Mouse (Mus musculus) cerebellum, adult 2 months (tissue): ENCODE measurements around the gene Def6. TPM values are rescaled to one million over a fixed set of nuclear protein-coding genes. Genes with fewer than 3 reads are reported as not detected.

Source experiments
- DNase-seq, 2 experiments: peaks; one replicate each; pipeline ENCODE4 v3.0.0; 2021
- H3K27ac ChIP-seq: fragments of 200-500 bp; 2 replicates; pipeline ENCODE4 v1.5.1; 2012; ENCODE audit warnings: low read length, control low read depth, inconsistent platforms; ENCODE audit not compliant: insufficient read depth
- H3K27me3 ChIP-seq: fragments of 200-500 bp; 2 replicates; pipeline ENCODE4 v1.6.1; 2012; ENCODE audit warnings: inconsistent platforms, mild to moderate bottlenecking, low read length, moderate library complexity; ENCODE audit not compliant: control insufficient read depth, insufficient read depth
- H3K4me1 ChIP-seq: fragments of 200-500 bp; 2 replicates; pipeline ENCODE4 v1.6.1; 2011; ENCODE audit warnings: low read length; ENCODE audit not compliant: control insufficient read depth, insufficient read depth
- H3K4me3 ChIP-seq: fragments of 200-500 bp; replicated peaks from 2 replicates; pipeline ENCODE3; 2011; ENCODE audit warnings: mild to moderate bottlenecking, low read depth, low read length, control low read depth; ENCODE audit not compliant: insufficient read depth
- CTCF ChIP-seq: fragments of 200-500 bp; IDR thresholded peaks from 2 replicates; pipeline ENCODE4 v1.5.1; 2011; ENCODE audit warnings: low read depth, mild to moderate bottlenecking, control low read depth, low read length, moderate library complexity, borderline replicate concordance; ENCODE audit not compliant: insufficient read depth
- POLR2A ChIP-seq: fragments of 200-500 bp; IDR thresholded peaks from 2 replicates; pipeline ENCODE4 v1.6.1; 2011; ENCODE audit warnings: low read length, control low read depth, borderline replicate concordance; ENCODE audit not compliant: insufficient read depth
- WGBS: fragments of 180-500 bp; shearing (Covaris S2); methylation state at CpG from one replicate; pipeline ENCODE4 v1.1.7; 2018; 5-methylcytosine and 5-hydroxymethylcytosine counted together
- polyA plus RNA-seq: library from polyadenylated mRNA; depleted of rRNA; stranded (reverse); fragments of >200 nt; gene quantifications from 2 replicates; pipeline ENCODE4 v1.2.3, GENCODE M21; 2012

Def6 gene
- polyA plus RNA-seq, 1 experiment: 5.4 TPM

DNA sequence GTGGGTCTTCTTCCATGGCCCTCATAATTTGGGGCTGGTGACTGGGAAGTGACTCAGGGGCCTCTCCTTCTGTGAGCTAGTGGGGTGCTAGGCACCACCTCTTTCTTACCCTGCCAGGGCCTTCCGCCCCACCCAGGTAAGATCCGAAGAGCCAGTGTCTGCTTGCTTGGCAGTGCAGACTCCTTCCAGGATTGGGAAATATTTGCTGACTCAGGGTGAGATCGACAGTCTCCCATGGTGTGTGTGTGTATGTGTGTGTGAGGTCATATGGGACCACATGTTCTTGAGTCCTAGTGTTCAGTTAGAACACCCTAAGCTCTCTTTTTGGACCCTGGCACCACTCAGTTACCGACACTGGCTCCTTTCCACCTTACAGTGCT, 29.0 kb downstream of the Def6 start:
- Histone ChIP-seq H3K27me3 (no peaks in the 10 kb centered on the region), H3K4me1 (peaks cover 18% of the 10 kb centered on the region), H3K27ac (no peak overlapping the region), H3K4me3 (no peak overlapping the region)
- no peak for DNase-seq
- TF ChIP-seq CTCF: no peak
- 67% methylated on average over 4 of the region's 4 CpGs for WGBS

DNA sequence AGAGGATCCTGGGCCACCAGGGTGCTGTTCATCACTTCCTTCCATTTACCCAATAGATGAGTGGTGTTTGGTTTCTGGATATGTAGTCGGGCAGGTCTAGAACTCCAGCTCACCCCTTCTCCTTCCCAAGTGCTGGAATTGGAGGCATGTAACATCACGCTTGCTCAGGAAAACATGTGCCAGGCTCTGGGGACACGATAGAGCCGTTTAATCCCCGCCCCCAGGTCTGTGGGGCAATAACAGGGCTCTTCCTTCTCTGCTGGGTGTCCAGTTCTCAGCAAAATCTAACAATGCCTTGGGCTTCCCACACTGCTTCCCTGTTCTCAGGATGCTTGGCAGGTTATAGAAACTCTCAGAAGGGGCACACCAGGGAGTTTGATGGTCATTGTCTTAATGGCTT, 29.8 kb downstream of the Def6 start:
- TF ChIP-seq POLR2A (no peak), CTCF (no peak)
- 60% methylated on average over 5 of the region's 5 CpGs for WGBS
- Histone ChIP-seq H3K27ac (no peak overlapping the region), H3K4me1 (peaks cover 19% of the 10 kb centered on the region), H3K27me3 (no peaks in the 10 kb centered on the region), H3K4me3 (no peak overlapping the region)
- DNase-seq: no peak

DNA sequence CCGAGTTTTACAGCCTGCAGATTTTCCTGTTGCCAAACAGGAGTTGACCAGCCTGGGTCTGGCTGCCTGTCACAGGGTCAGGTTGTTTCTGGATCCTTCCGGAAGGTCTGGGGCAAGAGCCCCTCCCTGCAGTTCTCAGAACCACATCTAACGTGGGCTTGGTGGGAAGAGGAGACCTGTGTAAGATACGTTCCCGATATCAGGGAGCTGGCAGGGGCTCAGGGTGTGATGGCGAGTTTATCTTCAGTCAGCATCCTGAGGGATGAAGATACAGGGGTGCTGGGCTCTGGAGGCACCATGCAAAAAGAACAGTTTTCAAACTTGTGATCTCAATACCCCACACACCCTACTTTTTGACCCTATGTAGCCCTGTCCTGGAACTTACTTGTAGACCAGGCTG, 30.3 kb downstream of the Def6 start:
- Histone ChIP-seq H3K27ac (no peak overlapping the region), H3K4me3 (no peak overlapping the region), H3K27me3 (no peaks in the 10 kb centered on the region), H3K4me1 (peaks cover 22% of the 10 kb centered on the region)
- 80% methylated on average over 6 of the region's 6 CpGs for WGBS
- no peak for DNase-seq
- TF ChIP-seq CTCF (no peak), POLR2A (no peak)

DNA sequence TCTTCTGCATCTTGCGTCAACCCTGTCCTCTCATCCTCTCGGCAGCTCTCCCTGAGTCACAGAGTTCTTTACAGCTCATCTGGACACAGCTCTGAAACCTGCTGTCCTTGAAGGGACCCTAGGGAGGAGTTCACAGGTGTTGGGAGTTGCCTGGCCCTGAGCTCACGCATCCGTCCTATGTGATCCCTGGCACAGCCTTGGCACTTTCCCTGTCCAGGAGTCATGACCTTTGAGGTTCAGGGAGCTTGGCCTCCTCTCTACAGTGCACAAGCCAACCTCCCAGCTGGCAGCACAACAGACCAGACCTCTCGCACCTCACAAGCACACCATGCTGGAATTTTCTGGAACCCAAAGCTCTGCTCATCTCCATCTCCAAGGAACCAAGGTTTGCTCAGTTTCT, 33.3 kb downstream of the Def6 start:
- 88% methylated on average over 5 of the region's 5 CpGs for WGBS
- Histone ChIP-seq H3K27ac (no peak overlapping the region), H3K27me3 (no peaks in the 10 kb centered on the region), H3K4me3 (no peak overlapping the region), H3K4me1 (peaks cover 14% of the 10 kb centered on the region; the same call in 1 of the 2 replicates)
- TF ChIP-seq POLR2A: no peak
- no peak for TF ChIP-seq CTCF
- no peak for DNase-seq

DNA sequence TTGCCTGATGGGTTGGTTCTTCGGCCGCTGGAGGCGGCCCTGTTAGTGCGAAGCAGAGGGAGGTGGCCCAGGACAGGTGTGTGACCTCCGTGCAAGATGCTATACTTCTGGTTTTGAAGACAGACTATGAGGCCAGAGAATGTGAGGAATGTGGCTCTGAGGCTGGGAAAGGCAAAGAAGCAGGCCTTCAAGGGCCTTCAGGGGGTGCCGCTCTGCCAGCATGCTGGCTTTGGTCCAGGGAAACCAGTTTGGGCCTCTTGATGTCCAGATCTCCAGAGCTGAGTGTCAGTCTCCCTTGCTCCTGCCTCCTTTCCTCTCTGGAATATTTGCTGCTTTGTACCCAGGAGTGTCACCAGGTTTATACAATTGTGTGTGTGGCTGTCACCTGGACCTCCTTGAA, 34.7 kb downstream of the Def6 start:
- no peak for DNase-seq
- H3K4me3 ChIP-seq: no peak overlapping the region
- no peaks in the 10 kb centered on the region for H3K27me3 ChIP-seq
- WGBS: 66% methylated on average over 6 of the region's 6 CpGs
- H3K4me1 ChIP-seq: 0 out of 2 replicates have a peak, but pooled peaks cover 9% of the 10 kb centered on the region
- TF ChIP-seq CTCF (no peak), POLR2A (no peak)
- H3K27ac ChIP-seq: no peak overlapping the region

DNA sequence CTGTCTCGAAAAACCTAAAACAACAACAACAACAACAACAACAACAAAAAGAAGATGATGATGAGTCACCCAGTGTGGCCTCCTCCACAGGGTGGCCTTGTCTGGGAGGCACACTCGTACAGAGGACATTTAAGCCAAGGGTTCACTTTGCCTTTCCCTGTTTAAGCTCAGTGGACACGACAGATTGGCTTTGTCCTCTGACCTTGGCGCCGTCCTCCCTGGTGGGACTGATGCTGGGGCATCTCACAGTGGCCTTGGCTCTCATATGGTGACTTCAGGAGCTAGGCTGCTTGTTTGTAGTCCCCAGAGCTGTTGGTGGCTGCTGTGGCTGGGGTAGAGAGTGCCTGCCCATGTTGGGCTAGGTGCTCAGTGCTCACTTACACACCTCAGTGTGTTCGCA, 36.6 kb downstream of the Def6 start:
- TF ChIP-seq CTCF (no peak), POLR2A (no peak)
- WGBS: 66% methylated on average over 6 of the region's 6 CpGs
- Histone ChIP-seq H3K27me3 (no peaks in the 10 kb centered on the region), H3K4me1 (0 out of 2 replicates have a peak, but pooled peaks cover 9% of the 10 kb centered on the region), H3K27ac (no peak overlapping the region), H3K4me3 (no peak overlapping the region)
- no peak for DNase-seq

DNA sequence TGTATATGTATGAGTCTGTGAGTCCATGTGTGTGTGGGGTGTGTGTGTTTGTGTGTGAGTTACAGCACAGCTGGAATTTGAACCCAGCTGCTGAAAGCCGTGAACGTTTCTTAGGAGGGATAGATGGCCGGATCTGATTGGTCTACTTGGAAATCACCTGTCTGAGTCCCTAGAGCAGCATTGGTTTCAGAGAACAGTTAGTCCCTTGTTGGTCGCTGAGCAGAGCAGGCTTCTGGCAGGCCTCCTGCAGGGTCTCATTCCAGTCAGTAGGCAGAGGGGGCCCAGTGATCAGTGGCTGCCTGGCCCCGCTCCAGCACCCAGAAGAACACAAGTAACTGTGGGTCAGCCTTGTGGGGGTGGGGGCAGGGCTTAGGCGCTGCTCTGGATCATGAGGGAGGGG, 37.1 kb downstream of the Def6 start:
- Histone ChIP-seq H3K4me1 (0 out of 2 replicates have a peak, but pooled peaks cover 9% of the 10 kb centered on the region), H3K27me3 (no peaks in the 10 kb centered on the region), H3K4me3 (no peak overlapping the region), H3K27ac (no peak overlapping the region)
- peak in 1 of 2 experiments; percentile 32 for DNase-seq
- TF ChIP-seq POLR2A: no peak
- TF ChIP-seq CTCF: no peak
- 30% methylated on average over 6 of the region's 6 CpGs for WGBS

DNA sequence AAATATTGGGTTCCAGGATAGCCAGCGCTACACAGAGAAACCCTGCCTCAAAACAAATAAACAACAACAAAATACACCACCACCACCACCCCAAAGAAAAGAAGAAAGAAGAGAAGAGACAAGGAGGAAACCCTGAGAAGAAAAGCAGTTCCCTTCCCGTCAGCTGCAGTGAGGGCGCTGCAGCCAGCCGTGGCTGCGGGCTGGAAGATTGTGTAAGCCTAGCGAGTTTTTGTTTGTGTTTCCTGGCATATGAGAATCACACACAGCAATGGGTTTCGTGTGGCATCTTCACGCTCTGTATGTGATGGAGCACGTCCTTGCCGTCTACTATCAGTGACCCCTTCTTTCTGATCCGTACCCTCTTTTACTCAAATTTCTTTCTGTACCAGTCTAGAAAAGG, 39.1 kb downstream of the Def6 start:
- H3K27me3 ChIP-seq: no peaks in the 10 kb centered on the region
- no peak overlapping the region for H3K27ac ChIP-seq
- DNase-seq: no peak
- 0 out of 2 replicates have a peak, but pooled peaks cover 7% of the 10 kb centered on the region for H3K4me1 ChIP-seq
- TF ChIP-seq POLR2A: no peak
- TF ChIP-seq CTCF: no peak
- 79% methylated on average over 11 of the region's 11 CpGs for WGBS
- H3K4me3 ChIP-seq: no peak overlapping the region
